Mouse (Mus musculus): Measurements from ENCODE around the gene Mslnl.

DNA sequence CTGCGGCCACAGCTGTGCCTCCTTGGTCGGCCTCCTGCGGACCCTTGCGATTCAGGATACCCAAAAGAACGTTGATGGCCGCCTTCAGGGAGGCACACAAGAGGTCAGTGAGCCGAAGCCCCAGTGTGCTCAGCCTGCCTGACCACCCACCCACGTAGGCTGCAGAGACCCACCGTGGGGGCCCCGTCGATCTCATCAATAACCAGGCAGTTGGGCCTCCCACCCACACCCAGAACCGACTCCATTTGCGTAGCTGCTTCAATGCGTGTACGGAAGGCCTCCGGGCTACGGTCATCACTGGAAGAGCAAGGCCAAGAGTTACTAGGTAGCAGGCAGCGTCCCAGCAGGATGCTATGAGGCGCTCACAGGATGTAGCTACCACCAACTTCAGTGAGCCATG lies 12.4 kb upstream of the Mslnl start:
- TF ChIP-seq CTCF (IDR thresholded peaks at IDR 0.05; ENCODE audit: low read depth) (no peak), EP300 (IDR thresholded peaks at IDR 0.05; ENCODE audit: low read depth) (no peak)

Data from heart, postnatal 0 days (tissue).